In genomic region chr15:96012391-96012775, GRCm38 (mm10) we compare ENCODE assay signal across 12 mouse cellular contexts.
DNase-seq lines count a peak whose midpoint lies in the region; ATAC-seq lines count a peak whose summit lies in the region.
"Had no signal": no experiment of that assay in that cellular context is flagged by ENCODE, and none has a peak within 500 bp of the region (broad histone marks: within the 10 kb centered on the region; RNA-seq: fewer than 3 reads in every experiment).

No protein-coding gene starts in this region.

- H3K4me1 ChIP-seq in forebrain, embryonic 10.5 days = peaks cover 3% of the 10 kb centered on the region
- no peaks in the 10 kb centered on the region for H3K4me1 ChIP-seq in forebrain, embryonic 11.5 days (replicated peaks; ENCODE audit: control insufficient read depth, insufficient read depth, low read length)
- no peaks in the 10 kb centered on the region for H3K4me1 ChIP-seq in liver, embryonic 12.5 days
- peaks cover 3% of the 10 kb centered on the region for H3K4me1 ChIP-seq in hindbrain, embryonic 13.5 days (replicated peaks)
- peaks cover 2% of the 10 kb centered on the region for H3K4me1 ChIP-seq in midbrain, embryonic 15.5 days

- no peak overlapping the region for H3K9ac ChIP-seq in forebrain, embryonic 11.5 days (ENCODE audit: low read length)
- H3K9ac ChIP-seq in liver, embryonic 12.5 days = no peak overlapping the region
- no peak overlapping the region for H3K9ac ChIP-seq in hindbrain, embryonic 13.5 days
- H3K9ac ChIP-seq in midbrain, embryonic 15.5 days = no peak overlapping the region

- WGBS in forebrain, embryonic 10.5 days = 66% methylated on average over 8 of the region's 8 CpGs
- WGBS in forebrain, embryonic 11.5 days = 65% methylated on average over 8 of the region's 8 CpGs
- WGBS in liver, embryonic 12.5 days (ENCODE audit: insufficient replicate concordance) = 65% methylated on average over 8 of the region's 8 CpGs
- 50% methylated on average over 8 of the region's 8 CpGs for WGBS in hindbrain, embryonic 13.5 days
- 43% methylated on average over 8 of the region's 8 CpGs for WGBS in midbrain, embryonic 15.5 days

- DNase-seq in forebrain, embryonic 10.5 days (ENCODE audit: extremely low spot score, low spot score) = no peak
- DNase-seq in forebrain, embryonic 11.5 days (ENCODE audit: low spot score) = no peak
- DNase-seq in liver = peak; percentile 10
- no peak for DNase-seq in spleen, postnatal 36 days (ENCODE audit: low spot score in 2 of 2)
- DNase-seq: B cell, adult 2 months; gastrocnemius, adult 2 months; kidney, postnatal 36 days had no signal

- H3K27ac ChIP-seq in forebrain, embryonic 10.5 days = peak overlapping the region; percentile 76
- H3K27ac ChIP-seq in forebrain, embryonic 11.5 days (ENCODE audit: low read depth, low read length) = no peak overlapping the region
- H3K27ac ChIP-seq in liver, embryonic 12.5 days = no peak overlapping the region
- 0 out of 2 replicates have a peak overlapping the region, but pooled peaks have one; percentile 44 for H3K27ac ChIP-seq in hindbrain, embryonic 13.5 days
- peak overlapping the region; percentile 62 for H3K27ac ChIP-seq in midbrain, embryonic 15.5 days
- H3K27ac ChIP-seq: gastrocnemius, adult 2 months had no signal

- H3K27me3 ChIP-seq in forebrain, embryonic 10.5 days (ENCODE audit: poor library complexity, severe bottlenecking) = no peaks in the 10 kb centered on the region
- no peaks in the 10 kb centered on the region for H3K27me3 ChIP-seq in forebrain, embryonic 11.5 days (ENCODE audit: control insufficient read depth, insufficient read depth, low read length)
- no peaks in the 10 kb centered on the region for H3K27me3 ChIP-seq in liver, embryonic 12.5 days (replicated peaks)
- no peaks in the 10 kb centered on the region for H3K27me3 ChIP-seq in hindbrain, embryonic 13.5 days
- no peaks in the 10 kb centered on the region for H3K27me3 ChIP-seq in midbrain, embryonic 15.5 days (replicated peaks)

- no peaks in the 10 kb centered on the region for H3K36me3 ChIP-seq in forebrain, embryonic 10.5 days (replicated peaks)
- H3K36me3 ChIP-seq in forebrain, embryonic 11.5 days (ENCODE audit: control insufficient read depth, insufficient read depth, low read length) = no peaks in the 10 kb centered on the region
- H3K36me3 ChIP-seq in liver, embryonic 12.5 days = no peaks in the 10 kb centered on the region
- H3K36me3 ChIP-seq in hindbrain, embryonic 13.5 days = no peaks in the 10 kb centered on the region
- no peaks in the 10 kb centered on the region for H3K36me3 ChIP-seq in midbrain, embryonic 15.5 days (replicated peaks)

- H3K4me3 ChIP-seq in forebrain, embryonic 10.5 days = no peak overlapping the region
- H3K4me3 ChIP-seq in forebrain, embryonic 11.5 days (ENCODE audit: low read depth, low read length) = no peak overlapping the region
- no peak overlapping the region for H3K4me3 ChIP-seq in liver, embryonic 12.5 days
- H3K4me3 ChIP-seq in hindbrain, embryonic 13.5 days = no peak overlapping the region
- H3K4me3 ChIP-seq in midbrain, embryonic 15.5 days = no peak overlapping the region
- H3K4me3 ChIP-seq: gastrocnemius, adult 2 months had no signal

- ATAC-seq in forebrain, embryonic 11.5 days (replicated peaks; ENCODE audit: low FRiP score) = no peak
- no peak for ATAC-seq in liver, embryonic 12.5 days
- no peak; the same call in 1 of the 2 replicates for ATAC-seq in hindbrain, embryonic 13.5 days (ENCODE audit: low FRiP score)
- ATAC-seq in midbrain, embryonic 15.5 days (replicated peaks) = peak; percentile 79
- no peak for ATAC-seq in inflammation-experienced regulatory T-cells, adult 6 months
- ATAC-seq: lung, postnatal 0 days had no signal

- H3K4me2 ChIP-seq in forebrain, embryonic 11.5 days (ENCODE audit: low read depth, low read length, severe bottlenecking) = no peak overlapping the region
- H3K4me2 ChIP-seq in liver, embryonic 12.5 days = no peak overlapping the region
- H3K4me2 ChIP-seq in hindbrain, embryonic 13.5 days = no peak overlapping the region
- H3K4me2 ChIP-seq in midbrain, embryonic 15.5 days = no peak overlapping the region

- peaks cover 16% of the 10 kb centered on the region; the same call in 1 of the 2 replicates for H3K9me3 ChIP-seq in forebrain, embryonic 10.5 days
- no peaks in the 10 kb centered on the region; the same call in 1 of the 2 replicates for H3K9me3 ChIP-seq in forebrain, embryonic 11.5 days (ENCODE audit: control insufficient read depth, low read length)
- no peaks in the 10 kb centered on the region; the same call in 1 of the 2 replicates for H3K9me3 ChIP-seq in liver, embryonic 12.5 days (replicated peaks)
- H3K9me3 ChIP-seq in hindbrain, embryonic 13.5 days = peaks cover 10% of the 10 kb centered on the region; the same call in 1 of the 2 replicates
- 0 out of 2 replicates have a peak, but pooled peaks cover 6% of the 10 kb centered on the region for H3K9me3 ChIP-seq in midbrain, embryonic 15.5 days

Comparison
In these comparisons a context has a peak if more than half of its experiments do, and no peak if none do; other contexts are left out.
1. H3K27ac ChIP-seq: peak in forebrain, embryonic 10.5 days (single experiment), hindbrain, embryonic 13.5 days (single experiment) and midbrain, embryonic 15.5 days (single experiment); none in forebrain, embryonic 11.5 days (single experiment) and liver, embryonic 12.5 days (single experiment).